Mouse (Mus musculus) midbrain, embryonic 15.5 days (tissue): Measurements from ENCODE around the gene Slc26a3. TPM values are rescaled to one million over a fixed set of nuclear protein-coding genes. Genes with fewer than 3 reads are reported as not detected.
"Not testable (repeated sequence)": the region's sequence is repeated elsewhere in the genome, so short reads cannot be mapped to it uniquely, and the experiment has no call there.

Experiments used
- ATAC-seq: fragments of 200-750 bp; cut with Nextera tagmentation; replicated peaks from 2 replicates; pipeline ENCODE4 v1.8.0; 2017; ENCODE audit warnings: moderate TSS enrichment
- H3K27ac ChIP-seq: fragments of 300-500 bp; sonication (generic); 2 replicates; pipeline ENCODE4 v1.5.1; 2015; ENCODE audit warnings: mild to moderate bottlenecking, inconsistent platforms
- H3K27me3 ChIP-seq: fragments of 300-500 bp; sonication (generic); replicated peaks from 2 replicates; pipeline ENCODE4 v1.6.1; 2015; ENCODE audit warnings: inconsistent platforms
- H3K36me3 ChIP-seq: fragments of 300-500 bp; sonication (generic); replicated peaks from 2 replicates; pipeline ENCODE4 v1.6.1; 2015; ENCODE audit warnings: inconsistent platforms
- H3K4me1 ChIP-seq: fragments of 300-500 bp; sonication (generic); 2 replicates; pipeline ENCODE4 v1.6.1; 2015; ENCODE audit warnings: inconsistent platforms
- H3K4me2 ChIP-seq: fragments of 300-500 bp; sonication (generic); 2 replicates; pipeline ENCODE4 v1.6.1; 2015; ENCODE audit warnings: inconsistent platforms, mild to moderate bottlenecking, moderate library complexity
- H3K4me3 ChIP-seq: fragments of 300-500 bp; sonication (generic); 2 replicates; pipeline ENCODE4 v1.5.1; 2015; ENCODE audit warnings: mild to moderate bottlenecking, inconsistent platforms
- H3K9ac ChIP-seq: fragments of 300-500 bp; sonication (generic); 2 replicates; pipeline ENCODE4 v1.6.1; 2015; ENCODE audit warnings: mild to moderate bottlenecking, inconsistent platforms
- H3K9me3 ChIP-seq: fragments of 300-500 bp; sonication (generic); 2 replicates; pipeline ENCODE4 v1.6.1; 2016; ENCODE audit warnings: inconsistent platforms
- WGBS: fragments of 180-500 bp; shearing (Covaris S2); methylation state at CpG from one replicate; pipeline ENCODE4 v1.1.7; 2015; ENCODE audit warnings: mixed read lengths; 5-methylcytosine and 5-hydroxymethylcytosine counted together
- polyA plus RNA-seq: library from polyadenylated mRNA; unstranded; fragments of >200 nt; fragmentation: Nextera tagmentation; extraction: Ambion mirVana; gene quantifications from 2 replicates; pipeline ENCODE4 v1.2.1, GENCODE M21; 2015

Gene Slc26a3
- polyA plus RNA-seq, 1 experiment from 2014 or later, result 0.09 TPM

DNA sequence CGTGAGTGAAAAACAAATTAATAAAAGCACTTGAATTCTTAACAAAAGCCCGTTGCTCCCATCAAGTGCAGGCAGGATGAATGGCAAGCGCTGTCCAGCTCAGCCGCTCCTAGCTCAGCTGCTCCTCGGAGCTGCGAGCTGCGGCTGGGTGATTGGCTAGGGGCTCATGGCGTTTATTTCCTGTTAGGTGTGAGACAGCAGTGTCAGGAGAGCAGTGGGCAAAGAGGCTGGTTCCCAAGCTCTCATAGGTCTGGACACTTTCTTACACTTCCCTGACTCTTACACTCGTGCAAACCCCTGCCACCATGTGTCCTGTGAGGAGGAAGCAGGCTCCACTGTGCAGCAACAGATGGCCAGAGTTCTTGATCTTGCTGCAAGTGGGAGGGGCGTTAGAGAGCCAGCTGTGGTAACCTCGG lies 53.5 kb downstream of the Slc26a3 start:
- Histone ChIP-seq H3K27ac (no peak overlapping the region), H3K4me2 (peak overlapping the region; percentile 51), H3K9ac (no peak overlapping the region), H3K4me1 (peaks cover 5% of the 10 kb centered on the region), H3K4me3 (peak overlapping the region; percentile 23), H3K27me3 (0 out of 2 replicates have a peak, but pooled peaks cover 3% of the 10 kb centered on the region), H3K9me3 (no peaks in the 10 kb centered on the region), H3K36me3 (no peaks in the 10 kb centered on the region)
- peak; percentile 88 for ATAC-seq
- 3% methylated on average over 11 of the region's 11 CpGs for WGBS

DNA sequence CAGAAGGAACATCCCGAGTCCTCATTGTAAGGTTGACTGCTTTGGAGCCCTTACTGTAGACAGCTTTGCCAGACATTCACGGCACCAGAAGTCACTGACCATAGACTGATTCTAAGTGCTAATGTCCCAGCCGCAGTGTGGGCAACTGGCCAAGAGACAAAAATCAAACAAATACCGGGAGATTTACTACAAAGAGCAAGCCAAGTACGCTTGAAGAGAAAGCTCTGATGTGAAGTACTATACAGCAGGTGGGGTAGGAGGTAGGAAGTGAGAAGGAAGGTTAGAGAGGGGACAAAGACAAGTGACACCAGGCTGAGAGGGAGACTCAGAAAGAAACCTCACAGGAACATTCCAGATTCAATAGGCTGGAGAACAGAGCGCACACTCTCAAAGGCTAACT lies 54.2 kb downstream of the Slc26a3 start:
- Histone ChIP-seq H3K9me3 (no peaks in the 10 kb centered on the region), H3K9ac (no peak overlapping the region), H3K27ac (no peak overlapping the region), H3K27me3 (0 out of 2 replicates have a peak, but pooled peaks cover 3% of the 10 kb centered on the region), H3K36me3 (no peaks in the 10 kb centered on the region), H3K4me1 (peaks cover 5% of the 10 kb centered on the region), H3K4me3 (no peak overlapping the region), H3K4me2 (no peak overlapping the region)
- no peak for ATAC-seq
- 70% methylated on average over 6 of the region's 6 CpGs for WGBS

DNA sequence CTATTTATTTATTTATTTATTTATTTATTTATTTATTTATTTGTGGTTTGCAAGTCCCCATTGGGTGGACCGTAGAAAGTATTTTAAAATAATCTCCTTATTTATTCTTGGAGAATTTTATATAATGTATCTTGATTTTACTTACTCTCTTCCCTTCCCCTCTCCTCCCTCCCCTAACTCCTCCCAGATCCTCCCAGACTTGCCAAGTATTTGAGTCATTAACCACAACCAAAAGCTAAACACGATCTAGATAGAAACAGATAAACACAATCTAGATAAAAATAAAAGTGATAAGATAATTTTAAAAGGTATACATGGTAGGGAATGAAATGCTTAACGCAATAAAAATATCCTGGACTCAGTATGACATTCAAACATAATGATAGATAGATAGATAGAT lies 58.7 kb downstream of the Slc26a3 start:
- H3K4me2 ChIP-seq, result no peak overlapping the region
- H3K9ac ChIP-seq, result no peak overlapping the region
- WGBS, result 88% methylated on average over 3 of the region's 3 CpGs
- 0 out of 2 replicates have a peak, but pooled peaks cover 3% of the 10 kb centered on the region for H3K27me3 ChIP-seq
- H3K4me3 ChIP-seq, result no peak overlapping the region
- ATAC-seq, result no peak
- H3K36me3 ChIP-seq, result no peaks in the 10 kb centered on the region
- H3K4me1 ChIP-seq, result peaks cover under 1% of the 10 kb centered on the region
- H3K9me3 ChIP-seq, result no peaks in the 10 kb centered on the region
- H3K27ac ChIP-seq, result no peak overlapping the region

DNA sequence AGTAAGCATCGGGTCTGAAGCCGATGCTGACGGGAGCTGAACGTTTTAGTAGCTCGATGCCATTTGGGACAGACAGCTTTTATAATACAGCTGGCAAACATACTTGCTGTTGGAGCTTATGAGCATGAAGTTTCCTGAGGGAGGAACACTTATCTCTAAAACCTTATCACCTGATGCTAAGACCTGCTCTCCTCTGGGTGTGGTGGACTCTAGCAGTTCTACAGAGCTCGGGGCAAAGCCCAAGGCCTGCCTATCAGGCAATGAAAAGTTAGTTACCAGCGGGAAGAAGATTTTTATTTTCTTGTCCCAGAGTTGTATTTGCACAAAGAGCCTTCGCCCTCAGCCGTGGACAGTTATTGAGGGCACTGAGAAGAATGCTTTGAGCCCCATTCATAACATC lies 65.6 kb downstream of the Slc26a3 start:
- H3K4me3 ChIP-seq, result no peak overlapping the region
- H3K27me3 ChIP-seq, result no peaks in the 10 kb centered on the region
- no peak overlapping the region for H3K4me2 ChIP-seq
- no peak overlapping the region for H3K27ac ChIP-seq
- 90% methylated on average over 9 of the region's 9 CpGs for WGBS
- H3K4me1 ChIP-seq, result no peaks in the 10 kb centered on the region
- H3K9ac ChIP-seq, result no peak overlapping the region
- ATAC-seq, result no peak
- H3K36me3 ChIP-seq, result no peaks in the 10 kb centered on the region
- no peaks in the 10 kb centered on the region for H3K9me3 ChIP-seq

DNA sequence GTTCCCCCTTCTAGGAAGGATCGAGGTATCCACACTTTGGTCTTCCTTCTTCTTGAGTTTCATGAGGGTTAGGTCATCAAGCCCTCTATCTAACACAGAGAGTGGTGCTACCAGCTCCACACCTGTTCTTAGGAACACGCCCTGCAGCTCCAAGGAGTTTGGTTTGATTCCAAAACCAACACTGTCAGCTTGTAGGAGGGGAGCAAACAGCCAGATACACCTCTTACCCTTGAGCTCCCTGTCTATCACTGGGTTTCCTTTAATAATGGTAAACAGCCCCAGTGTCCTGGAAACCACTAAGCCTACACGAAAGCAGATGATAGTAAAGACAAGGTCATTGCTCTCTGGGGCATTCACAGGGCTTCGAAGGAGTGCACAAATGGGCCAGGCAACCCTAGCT lies 67.8 kb downstream of the Slc26a3 start:
- no peak overlapping the region for H3K4me3 ChIP-seq
- no peaks in the 10 kb centered on the region for H3K4me1 ChIP-seq
- no peaks in the 10 kb centered on the region for H3K27me3 ChIP-seq
- no peaks in the 10 kb centered on the region for H3K9me3 ChIP-seq
- WGBS, result 76% methylated on average over 4 of the region's 4 CpGs
- no peak overlapping the region for H3K4me2 ChIP-seq
- no peak overlapping the region for H3K9ac ChIP-seq
- no peak for ATAC-seq
- no peak overlapping the region for H3K27ac ChIP-seq
- no peaks in the 10 kb centered on the region for H3K36me3 ChIP-seq

DNA sequence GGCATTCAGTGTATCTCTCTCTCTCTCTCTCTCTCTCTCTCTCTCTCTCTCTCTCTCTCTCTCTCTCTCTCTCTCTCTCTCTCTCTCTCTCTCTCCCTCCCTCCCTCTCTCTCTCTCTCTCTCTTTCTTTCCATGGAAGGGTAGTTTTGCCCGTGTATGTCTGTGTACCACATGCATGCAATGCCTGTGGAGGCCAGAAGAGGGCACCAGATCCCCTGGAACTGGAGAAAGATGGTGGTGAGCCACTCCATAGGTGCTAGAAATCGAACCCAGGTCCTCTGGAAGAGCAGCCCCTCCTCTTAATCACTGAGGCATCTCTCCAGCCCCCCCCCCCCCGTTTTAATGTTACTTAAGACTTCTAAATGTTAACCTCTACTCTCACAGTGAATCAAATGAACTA lies 69.6 kb downstream of the Slc26a3 start:
- not testable (repeated sequence) for ATAC-seq, H3K9ac ChIP-seq, H3K4me3 ChIP-seq, H3K27ac ChIP-seq, H3K27me3 ChIP-seq, H3K4me1 ChIP-seq, H3K4me2 ChIP-seq, H3K9me3 ChIP-seq, H3K36me3 ChIP-seq
- 43% methylated on average over 3 of the region's 3 CpGs for WGBS

DNA sequence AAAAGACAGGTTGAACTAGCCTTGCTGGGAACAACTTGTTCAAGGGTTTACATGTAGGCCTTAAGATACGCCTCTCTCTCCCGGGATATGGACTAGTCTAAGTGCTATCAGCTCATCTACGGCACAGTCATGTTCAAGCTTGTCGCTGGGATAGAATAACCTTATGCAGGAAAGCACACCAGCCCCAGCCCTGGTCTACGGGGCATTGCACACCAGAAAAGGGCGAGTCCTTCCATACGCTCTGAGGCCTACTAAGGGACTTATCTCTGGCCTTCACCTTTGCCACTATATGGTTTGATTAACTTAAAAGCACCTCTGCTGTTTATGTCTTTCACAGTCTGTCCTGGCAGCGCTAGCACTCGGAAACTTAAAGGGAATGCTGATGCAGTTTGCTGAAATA lies 70.7 kb downstream of the Slc26a3 start:
- 93% methylated on average over 9 of the region's 9 CpGs for WGBS
- no peaks in the 10 kb centered on the region for H3K9me3 ChIP-seq
- no peak overlapping the region for H3K27ac ChIP-seq
- no peaks in the 10 kb centered on the region for H3K4me1 ChIP-seq
- no peak overlapping the region for H3K4me3 ChIP-seq
- H3K27me3 ChIP-seq, result no peaks in the 10 kb centered on the region
- no peak overlapping the region for H3K4me2 ChIP-seq
- no peak overlapping the region for H3K9ac ChIP-seq
- H3K36me3 ChIP-seq, result no peaks in the 10 kb centered on the region
- no peak for ATAC-seq

DNA sequence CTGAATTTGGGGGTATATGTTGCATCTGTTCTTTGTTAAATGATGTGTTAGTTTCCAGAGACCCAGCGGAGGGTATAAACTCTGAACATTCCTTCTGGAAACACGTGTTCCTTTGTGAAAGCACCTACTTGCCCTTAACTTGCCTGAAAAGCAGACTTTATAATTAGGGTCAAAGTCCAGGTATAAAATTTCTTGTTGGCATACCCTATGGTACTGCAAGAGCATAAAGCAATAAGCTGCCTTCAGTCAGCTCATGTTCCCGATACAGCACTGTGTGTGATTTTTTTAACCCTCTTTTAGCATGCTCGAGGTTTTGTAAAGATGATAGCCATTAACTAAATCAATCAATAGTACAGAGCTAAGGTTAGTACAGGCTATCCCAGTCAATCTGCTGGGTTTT lies 71.9 kb downstream of the Slc26a3 start:
- Histone ChIP-seq H3K36me3 (no peaks in the 10 kb centered on the region), H3K9ac (no peak overlapping the region), H3K4me3 (no peak overlapping the region), H3K27me3 (no peaks in the 10 kb centered on the region), H3K4me2 (no peak overlapping the region), H3K27ac (no peak overlapping the region), H3K4me1 (no peaks in the 10 kb centered on the region), H3K9me3 (no peaks in the 10 kb centered on the region)
- no peak for ATAC-seq
- 85% methylated on average over 4 of the region's 4 CpGs for WGBS

DNA sequence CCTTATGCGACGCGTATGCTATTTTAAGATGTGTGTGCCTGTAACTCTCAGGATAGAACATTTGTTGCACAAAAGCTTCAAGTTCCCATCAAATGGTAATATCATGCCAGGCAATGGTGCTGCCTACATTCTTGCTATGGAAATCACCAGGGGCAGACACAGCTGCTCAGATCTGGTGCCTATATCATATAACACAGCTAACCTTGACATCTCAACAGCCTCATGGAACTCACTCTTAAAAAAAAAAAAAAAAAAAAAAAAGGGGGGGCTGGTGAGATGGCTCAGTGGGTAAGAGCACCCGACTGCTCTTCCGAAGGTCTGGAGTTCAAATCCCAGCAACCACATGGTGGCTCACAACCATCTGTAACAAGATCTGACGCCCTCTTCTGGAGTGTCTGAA lies 87.5 kb downstream of the Slc26a3 start:
- not testable (repeated sequence) for H3K4me1 ChIP-seq, H3K36me3 ChIP-seq, H3K9ac ChIP-seq, H3K4me3 ChIP-seq, H3K27me3 ChIP-seq, ATAC-seq, H3K9me3 ChIP-seq, H3K27ac ChIP-seq, H3K4me2 ChIP-seq
- 98% methylated on average over 6 of the region's 6 CpGs for WGBS

DNA sequence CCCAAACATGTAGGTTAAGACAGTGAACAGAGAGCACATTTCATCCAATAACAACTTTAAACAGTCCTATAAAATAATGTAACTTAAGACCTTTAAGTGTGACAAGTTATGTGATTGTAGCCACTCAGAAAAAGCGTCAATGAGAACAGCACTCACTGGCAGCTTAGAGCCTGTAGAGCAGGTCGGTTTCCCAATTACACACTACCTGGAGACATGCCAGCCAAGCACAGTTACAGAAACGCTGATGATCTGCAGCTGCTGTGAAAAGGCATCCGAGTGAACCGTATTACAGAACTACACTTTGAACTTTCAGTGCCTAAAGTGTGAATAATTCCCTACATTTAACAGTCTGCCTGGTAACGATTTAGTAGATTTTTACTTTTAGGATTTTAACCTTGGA lies 95.8 kb downstream of the Slc26a3 start:
- Histone ChIP-seq H3K4me2 (no peak overlapping the region), H3K36me3 (peaks cover 22% of the 10 kb centered on the region), H3K27me3 (no peaks in the 10 kb centered on the region), H3K4me3 (no peak overlapping the region), H3K4me1 (no peaks in the 10 kb centered on the region), H3K27ac (no peak overlapping the region), H3K9me3 (no peaks in the 10 kb centered on the region), H3K9ac (no peak overlapping the region)
- 82% methylated on average over 6 of the region's 6 CpGs for WGBS
- ATAC-seq, result no peak

DNA sequence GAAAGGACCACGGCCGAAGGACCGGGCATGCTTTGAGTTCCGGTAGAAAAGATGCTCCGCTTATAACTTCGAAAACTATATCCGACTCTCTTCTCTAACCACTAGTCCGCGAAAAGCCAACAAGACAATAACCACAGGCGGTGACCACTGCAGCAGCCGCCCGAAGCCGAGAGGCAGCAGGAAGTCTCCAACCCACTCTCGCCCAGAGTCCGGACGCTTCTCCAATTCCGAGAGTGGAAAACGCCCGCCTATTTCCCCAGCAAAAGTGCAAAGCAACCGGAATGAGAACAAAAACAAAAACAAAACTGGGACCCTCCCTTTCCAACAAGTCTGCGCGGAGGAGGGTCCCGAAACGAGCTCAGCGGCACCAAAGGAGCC lies 108.3 kb downstream of the Slc26a3 start:
- Histone ChIP-seq H3K27ac (peak overlapping the region; percentile 97), H3K9me3 (no peaks in the 10 kb centered on the region), H3K27me3 (no peaks in the 10 kb centered on the region), H3K4me2 (peak overlapping the region; percentile 73), H3K9ac (peak overlapping the region; percentile 68), H3K4me1 (peaks cover 21% of the 10 kb centered on the region), H3K36me3 (peaks cover 4% of the 10 kb centered on the region; the same call in 1 of the 2 replicates), H3K4me3 (peak overlapping the region; percentile 77)
- under 1% methylated on average over 25 of the region's 25 CpGs for WGBS
- ATAC-seq, result no peak

DNA sequence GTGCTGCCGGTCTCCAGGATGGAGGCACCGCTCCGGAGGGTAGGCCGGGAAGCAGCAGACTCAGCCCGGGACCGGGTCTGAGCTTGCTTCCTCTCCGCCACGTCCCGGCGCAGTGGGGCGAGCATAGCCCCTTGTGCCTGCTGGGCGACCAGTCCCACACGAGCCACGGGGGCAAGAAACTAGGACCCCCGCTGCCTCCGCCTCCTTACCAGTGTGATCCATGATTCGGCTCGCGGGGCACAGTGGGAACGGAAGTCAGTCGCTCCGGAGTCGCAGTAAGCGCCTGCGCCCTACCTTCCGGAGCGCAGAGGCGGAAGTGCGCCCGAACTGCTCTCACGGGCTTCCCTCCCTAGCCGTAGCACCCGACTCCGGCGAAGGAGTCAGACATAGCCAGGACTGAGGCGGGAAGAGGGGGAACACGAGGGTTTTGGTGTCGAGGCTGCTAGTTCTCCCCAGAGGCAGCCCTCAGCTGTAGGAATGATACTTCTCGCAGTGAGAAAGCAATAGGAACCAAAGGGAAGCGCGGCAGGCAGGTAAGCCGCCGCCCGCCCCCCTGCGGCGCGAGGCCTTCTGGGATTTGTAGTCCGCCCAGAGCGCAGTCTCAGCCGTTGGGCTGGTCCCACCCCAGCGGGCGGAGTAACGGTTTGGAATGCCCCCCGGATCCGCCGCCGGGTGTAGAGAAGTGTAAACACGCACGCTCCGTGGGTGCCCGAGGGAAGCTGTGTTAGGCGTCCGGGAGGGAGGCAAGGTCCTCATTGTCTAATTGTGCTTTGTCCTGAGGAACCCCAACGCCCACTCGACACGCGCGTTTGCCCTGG lies 108.9 kb downstream of the Slc26a3 start, which contains the start of gene Cbll1:
Gene Cbll1, minus strand, starts transcription at position 303 of the 818 bp plus-strand sequence.
- under 1% methylated on average over 68 of the region's 68 CpGs for WGBS
- peak; percentile 99 for ATAC-seq
- H3K9ac ChIP-seq, result peak within 1 kb of the TSS; percentile 68
- peak within 1 kb of the TSS; percentile 73 for H3K4me2 ChIP-seq
- H3K27ac ChIP-seq, result peak within 1 kb of the TSS; percentile 97
- H3K27me3 ChIP-seq, result no peaks in the 10 kb centered on the region
- peak within 1 kb of the TSS; percentile 77 for H3K4me3 ChIP-seq
- no peaks in the 10 kb centered on the region for H3K9me3 ChIP-seq
- peaks cover under 1% of the 10 kb centered on the region; the same call in 1 of the 2 replicates for H3K36me3 ChIP-seq
- peaks cover 21% of the 10 kb centered on the region for H3K4me1 ChIP-seq

DNA sequence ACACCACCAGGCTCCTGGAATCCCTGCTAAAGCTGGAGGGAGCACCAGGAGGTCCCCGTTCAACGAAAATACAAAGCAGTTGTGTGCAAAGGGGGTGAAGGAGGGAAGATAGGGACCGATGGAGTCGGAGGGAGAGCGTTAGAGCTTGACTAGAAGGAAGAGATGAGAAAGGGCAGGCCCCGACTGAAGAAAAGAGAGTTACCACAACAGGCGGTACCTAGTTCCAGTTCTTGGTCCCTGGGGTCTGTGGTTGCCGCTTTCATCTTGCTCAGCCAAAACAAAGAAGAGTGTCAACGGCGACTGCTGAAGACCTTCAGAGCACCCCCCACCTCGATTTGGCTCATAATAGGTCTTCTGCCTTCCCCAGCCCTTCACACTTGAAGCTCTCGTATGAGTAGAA lies 109.5 kb downstream of the Slc26a3 start:
- peak overlapping the region; percentile 97 for H3K27ac ChIP-seq
- H3K4me3 ChIP-seq, result peak overlapping the region; percentile 77
- peak overlapping the region; percentile 68 for H3K9ac ChIP-seq
- peak overlapping the region; percentile 73 for H3K4me2 ChIP-seq
- WGBS, result under 1% methylated on average over 12 of the region's 12 CpGs
- H3K9me3 ChIP-seq, result no peaks in the 10 kb centered on the region
- H3K4me1 ChIP-seq, result peaks cover 21% of the 10 kb centered on the region
- H3K36me3 ChIP-seq, result no peaks in the 10 kb centered on the region
- ATAC-seq, result no peak
- no peaks in the 10 kb centered on the region for H3K27me3 ChIP-seq
